Mouse (Mus musculus): ENCODE data around the gene Neurod2.

Gene Neurod2

DNA sequence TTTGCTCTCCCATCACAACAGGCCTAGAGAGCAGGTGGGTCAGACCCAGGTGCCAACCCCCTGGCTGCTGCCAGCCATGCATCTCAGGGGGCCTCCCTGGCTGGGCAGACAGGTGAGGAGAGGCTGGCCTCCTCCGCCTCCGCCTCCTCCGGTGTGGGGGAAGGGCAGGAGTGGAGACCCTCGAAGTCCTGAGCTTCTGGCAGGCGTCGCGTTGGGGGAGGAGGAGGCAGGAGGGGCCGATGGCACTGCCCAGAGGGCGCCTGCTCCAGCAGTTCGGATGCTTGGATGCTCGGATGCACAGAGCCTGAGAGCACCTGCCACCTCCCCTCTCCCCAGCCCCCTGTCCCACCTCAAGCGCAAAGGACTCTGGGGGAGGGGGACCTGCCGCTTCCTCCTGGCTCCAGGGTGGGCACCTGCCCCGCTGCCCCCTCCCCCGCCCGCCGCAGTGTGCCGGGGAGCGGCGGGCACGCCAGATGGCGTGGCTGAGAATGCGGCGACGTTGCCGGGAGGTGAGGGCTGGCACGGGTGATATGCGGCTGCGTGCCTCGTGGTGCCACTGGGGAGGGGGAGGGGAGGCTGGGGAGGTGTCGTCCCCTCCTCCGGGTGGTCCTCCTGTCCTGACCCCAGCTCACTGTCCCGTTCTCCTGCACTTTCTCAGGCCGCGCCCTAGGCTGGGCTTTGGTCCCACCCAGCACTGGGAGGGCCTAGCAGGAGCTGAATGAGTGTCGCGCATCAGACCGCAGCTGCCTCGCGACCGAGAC, 4.7 kb upstream of the Neurod2 start:
- in situ Hi-C loops (cut with MboI; ENCODE audit: unreplicated experiment in 2 of 2), result no loop called here

DNA sequence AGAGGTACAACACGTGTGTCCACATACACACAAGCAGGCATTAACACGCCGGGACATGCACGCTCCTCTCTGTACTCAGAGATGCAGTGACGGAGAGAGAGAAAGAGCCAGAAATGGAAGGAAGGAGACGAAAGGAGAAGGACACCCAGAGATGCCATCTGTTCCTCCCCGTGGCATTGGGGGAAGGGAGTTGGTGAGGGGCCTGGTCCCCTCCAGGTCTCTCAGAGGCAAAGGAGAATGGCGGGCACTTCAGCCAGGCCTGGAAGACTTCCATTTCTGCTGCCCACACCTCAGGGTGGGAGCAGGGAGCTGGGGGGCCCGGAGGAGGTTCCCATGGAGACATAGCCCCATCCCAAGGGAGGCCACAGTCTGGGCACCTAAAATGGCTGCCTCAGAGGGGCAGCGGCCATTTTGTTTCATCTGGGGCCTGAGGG, 3.8 kb upstream of the Neurod2 start:
- in situ Hi-C loops (cut with MboI; ENCODE audit: unreplicated experiment in 2 of 2), result no loop called here

DNA sequence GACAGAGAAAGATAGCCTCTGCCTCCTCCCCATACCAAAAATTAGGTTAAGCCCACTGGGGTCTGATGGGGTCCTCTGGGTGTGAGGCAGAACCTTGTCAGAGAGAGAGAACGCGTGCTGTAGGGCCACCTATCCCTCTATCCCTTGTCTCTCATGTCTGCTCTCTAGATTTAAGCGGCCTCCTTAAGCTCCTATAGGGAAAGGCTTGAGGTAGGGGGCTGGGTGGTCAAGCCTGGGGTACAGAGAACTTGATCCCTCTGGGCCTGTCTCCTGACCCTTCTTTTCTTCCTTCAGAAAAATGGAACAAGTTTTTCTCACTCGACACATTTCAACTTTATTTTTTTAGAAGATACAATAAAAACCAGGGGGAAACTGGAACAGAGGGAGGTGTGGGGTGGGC, 3.4 kb upstream of the Neurod2 start:
- in situ Hi-C loops (cut with MboI; ENCODE audit: unreplicated experiment in 2 of 2), result no loop called here

DNA sequence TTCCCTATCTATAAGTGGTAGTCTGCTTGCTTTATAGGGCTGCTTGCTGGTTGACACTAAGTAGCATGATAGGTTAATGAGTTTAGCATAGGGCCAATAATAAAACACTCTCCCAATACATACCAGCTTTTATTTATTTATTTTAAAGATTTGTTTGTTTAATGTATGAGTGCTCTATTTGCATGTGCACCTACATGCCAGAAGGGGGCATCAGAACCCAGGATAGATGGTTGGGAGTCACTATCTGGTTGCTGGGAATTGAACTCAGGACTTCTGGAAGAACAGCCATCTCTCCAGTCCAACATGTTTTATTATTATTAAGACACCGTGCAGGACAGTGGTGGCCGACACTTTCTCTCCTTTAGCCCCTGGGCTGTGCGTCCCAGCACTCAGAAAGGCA, 2.7 kb upstream of the Neurod2 start:
- in situ Hi-C loops (cut with MboI; ENCODE audit: unreplicated experiment in 2 of 2), result no loop called here

DNA sequence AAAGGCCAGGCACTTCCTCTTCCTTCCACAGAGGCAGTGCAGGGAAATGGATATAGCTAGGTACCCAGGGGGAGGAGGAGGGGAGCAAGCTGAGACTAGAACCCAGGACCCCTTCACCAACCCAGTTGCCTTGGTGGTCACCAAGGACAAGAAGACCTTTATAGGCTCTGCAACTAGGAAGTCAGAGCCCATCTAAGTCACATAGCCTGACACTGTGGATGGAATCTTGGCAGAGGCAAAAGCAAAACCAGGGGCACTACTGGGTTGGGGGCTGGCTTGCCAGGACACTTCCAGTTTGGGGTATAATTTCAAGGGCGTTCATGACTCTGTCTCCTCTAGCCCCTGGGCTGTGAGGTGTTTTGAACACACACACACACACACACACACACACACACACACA, 2.0 kb upstream of the Neurod2 start:
- in situ Hi-C loops (cut with MboI; ENCODE audit: unreplicated experiment in 2 of 2), result no loop called here

DNA sequence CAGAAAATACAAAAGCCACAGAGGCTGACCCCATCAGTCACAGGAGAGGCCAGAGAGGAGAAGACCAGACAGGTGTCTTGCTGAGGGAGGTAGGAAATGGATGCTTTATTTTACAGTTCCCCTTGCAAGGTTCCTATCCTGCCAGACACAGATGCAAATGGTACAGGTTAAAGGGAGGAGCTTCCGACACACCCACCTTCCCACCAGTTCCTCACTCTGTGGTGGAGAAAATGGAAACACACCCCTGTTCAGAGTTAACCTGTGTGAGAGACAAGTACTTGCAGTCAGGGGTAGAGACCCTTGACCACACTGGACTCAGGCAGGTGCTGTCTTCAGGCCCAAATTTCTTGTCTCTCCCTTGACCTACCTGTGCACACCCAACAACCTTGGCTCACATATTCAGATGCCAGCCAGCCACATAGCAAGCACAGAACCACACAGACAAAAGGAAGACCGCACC, 1.3 kb upstream of the Neurod2 start:
- in situ Hi-C loops (cut with MboI; ENCODE audit: unreplicated experiment in 2 of 2), result no loop called here

DNA sequence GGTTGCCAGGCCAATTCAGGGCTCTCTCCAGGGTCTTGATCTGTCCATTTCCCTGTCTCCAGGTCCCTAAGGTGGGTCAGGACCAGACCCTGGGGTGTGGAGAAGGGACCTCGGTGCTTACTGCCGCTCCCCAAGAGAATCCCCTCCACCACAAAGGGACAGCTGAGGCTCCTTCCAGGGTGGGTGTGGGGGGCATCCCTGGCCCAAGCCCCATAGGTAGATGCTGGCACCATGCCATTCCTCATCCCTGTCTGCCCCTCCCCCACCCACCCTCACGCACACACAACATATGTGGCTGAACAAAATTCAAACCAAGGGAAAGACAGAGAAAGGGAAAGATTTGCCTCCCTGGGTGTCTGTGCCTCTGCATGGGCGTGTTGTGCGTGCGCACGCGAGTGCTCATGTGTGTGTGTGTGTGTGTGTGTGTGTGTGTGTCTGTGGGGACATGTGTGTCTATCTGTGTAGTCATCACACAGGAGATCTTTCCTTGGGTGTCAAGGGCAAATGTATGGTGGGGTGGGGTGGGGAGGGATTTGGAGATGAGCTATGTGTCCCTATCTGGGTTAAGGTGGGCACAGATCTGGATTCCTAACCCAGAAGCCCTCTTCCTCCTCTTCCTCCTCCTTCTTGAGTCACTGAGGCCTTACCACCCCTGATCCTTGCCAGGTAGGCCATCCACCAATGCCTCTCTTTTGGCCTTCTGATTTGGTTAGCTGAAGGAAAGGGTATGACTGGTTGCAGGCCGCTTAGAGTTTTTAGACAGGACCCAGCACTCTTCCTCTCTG, 704 bp upstream of the Neurod2 start:
- in situ Hi-C loops (cut with MboI; ENCODE audit: unreplicated experiment in 2 of 2), result loop anchor here in 1 of 2 experiments (10.0 kb wide), 1 partner anchor 55 kb away; no protein-coding TSS in a partner anchor

DNA sequence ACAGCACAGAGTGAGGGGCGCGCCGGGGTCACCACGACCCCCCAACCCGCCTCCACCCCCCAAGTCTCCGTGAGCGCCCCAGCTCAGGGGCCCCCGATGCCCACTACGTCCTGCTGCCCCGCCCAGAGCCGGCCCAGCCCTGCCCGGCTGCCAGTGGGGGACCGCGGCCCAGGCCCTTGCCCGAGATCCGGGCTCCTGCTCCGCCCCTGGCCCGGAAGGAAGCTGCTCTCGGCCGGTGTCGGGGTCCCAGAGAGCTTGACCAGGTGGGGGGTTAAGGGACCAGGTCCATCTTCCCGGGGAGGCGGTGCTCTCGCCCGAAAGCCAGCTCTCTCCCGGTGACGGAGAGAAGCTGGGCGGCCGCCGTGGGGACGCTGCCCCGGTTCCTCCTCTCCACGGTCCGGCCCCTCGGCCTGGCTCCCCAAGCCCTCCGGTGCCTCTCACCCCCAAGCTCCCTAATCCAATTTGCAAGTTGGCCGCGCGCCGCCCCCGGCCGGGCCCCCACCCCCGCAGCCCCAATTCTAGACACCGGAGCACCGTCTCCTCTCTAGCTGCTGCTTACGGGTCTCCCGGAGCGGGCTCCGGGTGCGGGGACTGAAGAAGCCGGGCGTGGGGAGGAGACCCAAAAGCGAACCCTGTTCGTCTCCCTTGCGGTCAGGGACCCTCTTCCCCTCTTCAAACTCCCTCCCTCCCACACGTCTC, 928 bp downstream of the Neurod2 start:
- in situ Hi-C loops (cut with MboI; ENCODE audit: unreplicated experiment in 2 of 2), result loop anchor here in 1 of 2 experiments (10.0 kb wide), 1 partner anchor 54 kb away; no protein-coding TSS in a partner anchor

DNA sequence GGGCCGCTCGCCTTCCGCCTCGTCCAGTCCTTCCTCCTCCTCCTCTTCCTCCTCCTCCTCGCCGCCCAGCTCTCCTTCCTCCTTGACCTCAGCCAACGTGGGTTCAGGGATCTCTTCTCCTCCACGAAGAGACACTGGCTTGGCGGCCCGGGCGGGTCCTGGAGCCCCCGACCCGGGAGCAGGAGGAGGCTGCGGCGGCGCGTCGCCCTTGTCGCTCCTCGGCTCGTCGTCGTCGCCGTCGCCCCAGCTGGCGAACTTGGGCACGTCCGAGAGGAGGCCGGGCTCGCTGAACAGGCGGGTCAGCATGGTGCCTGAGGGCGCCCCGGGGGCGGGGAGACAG, 1.4 kb downstream of the Neurod2 start:
- in situ Hi-C loops (cut with MboI; ENCODE audit: unreplicated experiment in 2 of 2), result loop anchor here in 1 of 2 experiments (10.0 kb wide), 1 partner anchor 53 kb away; no protein-coding TSS in a partner anchor

DNA sequence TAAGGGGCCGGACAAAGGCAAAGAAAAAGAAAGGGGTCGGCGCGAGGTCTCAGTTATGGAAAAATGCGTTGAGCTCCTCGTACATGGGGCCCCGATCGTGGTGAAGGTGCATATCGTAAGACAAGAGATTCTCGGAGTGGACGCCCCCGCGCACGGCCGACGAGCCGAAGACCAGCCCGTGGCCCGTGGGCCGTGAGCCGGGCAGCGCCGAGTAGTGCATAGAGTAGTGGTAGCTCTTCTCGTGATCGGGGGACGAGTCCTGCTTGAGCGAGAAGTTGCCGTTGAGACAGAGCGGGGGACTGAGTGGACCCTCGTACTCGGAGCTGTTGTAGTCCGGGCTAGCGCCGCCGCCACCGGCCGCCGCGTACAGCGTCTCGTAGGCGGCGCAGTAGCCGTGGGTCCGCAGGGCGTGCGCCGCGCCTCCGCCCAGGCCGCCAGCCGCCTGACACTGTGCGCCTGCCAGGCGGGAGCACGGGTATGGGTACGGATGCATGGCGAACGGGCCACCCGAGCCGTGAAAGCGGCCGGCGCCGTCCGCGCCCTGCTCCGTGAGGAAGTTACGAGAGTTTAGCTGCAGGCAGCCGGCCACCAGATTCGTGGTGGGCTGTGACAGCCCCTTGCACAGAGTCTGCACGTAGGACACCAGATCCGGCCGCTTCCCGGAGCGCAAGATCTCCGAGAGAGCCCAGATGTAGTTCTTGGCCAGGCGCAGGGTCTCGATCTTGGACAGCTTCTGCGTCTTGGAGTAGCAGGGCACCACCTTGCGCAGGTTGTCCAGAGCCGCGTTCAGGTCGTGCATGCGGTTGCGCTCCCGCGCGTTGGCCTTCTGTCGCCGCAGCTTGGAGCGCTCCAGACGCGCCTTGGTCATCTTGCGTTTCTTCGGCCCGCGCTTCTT, 2.1 kb downstream of the Neurod2 start:
- in situ Hi-C loops (cut with MboI; ENCODE audit: unreplicated experiment in 2 of 2), result loop anchor here in 1 of 2 experiments (10.0 kb wide), 1 partner anchor 53 kb away; no protein-coding TSS in a partner anchor

DNA sequence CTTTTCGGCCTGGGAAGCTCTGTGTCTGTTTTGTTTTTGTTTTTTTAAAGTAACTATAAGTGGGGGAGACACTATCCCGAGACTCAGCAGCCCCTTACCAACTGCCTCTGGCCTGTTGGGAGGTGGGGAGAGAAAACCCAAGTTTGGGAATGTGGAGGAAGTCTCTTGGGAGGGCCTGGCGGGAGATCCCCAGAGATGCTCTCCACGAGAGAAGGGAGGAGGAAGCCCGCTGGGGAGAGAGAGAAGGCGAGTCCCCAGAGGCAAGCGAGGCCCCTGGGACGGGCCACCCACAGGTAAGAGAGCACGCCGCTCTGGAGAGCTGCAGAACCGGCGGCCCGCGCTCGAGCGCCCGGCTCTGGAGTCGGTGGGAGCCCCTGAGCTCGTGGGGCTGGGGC, 2.7 kb downstream of the Neurod2 start:
- in situ Hi-C loops (cut with MboI; ENCODE audit: unreplicated experiment in 2 of 2), result loop anchor here in 1 of 2 experiments (10.0 kb wide), 1 partner anchor 52 kb away; no protein-coding TSS in a partner anchor

DNA sequence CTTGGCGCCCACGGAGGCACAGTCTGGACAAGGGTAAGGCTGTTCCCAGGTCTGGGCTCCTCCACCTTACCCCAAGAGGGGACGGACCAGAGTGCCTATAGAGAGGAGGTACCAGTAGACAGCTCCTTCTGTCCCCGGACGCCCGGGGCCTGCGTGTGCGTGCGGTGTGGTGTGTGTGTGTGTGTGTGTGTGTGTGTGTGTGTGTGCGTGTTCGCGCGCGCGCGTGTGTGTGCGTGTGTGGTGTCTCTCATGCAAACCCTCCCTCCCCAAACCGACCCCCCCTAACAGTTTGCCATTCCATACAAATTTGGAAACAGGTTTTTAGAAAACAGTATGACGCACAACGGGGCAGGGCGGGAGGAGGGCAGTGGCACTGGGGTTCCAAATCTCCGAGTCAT, 3.6 kb downstream of the Neurod2 start:
- in situ Hi-C loops (cut with MboI; ENCODE audit: unreplicated experiment in 2 of 2), result loop anchor here in 1 of 2 experiments (10.0 kb wide), 1 partner anchor 51 kb away; no protein-coding TSS in a partner anchor

DNA sequence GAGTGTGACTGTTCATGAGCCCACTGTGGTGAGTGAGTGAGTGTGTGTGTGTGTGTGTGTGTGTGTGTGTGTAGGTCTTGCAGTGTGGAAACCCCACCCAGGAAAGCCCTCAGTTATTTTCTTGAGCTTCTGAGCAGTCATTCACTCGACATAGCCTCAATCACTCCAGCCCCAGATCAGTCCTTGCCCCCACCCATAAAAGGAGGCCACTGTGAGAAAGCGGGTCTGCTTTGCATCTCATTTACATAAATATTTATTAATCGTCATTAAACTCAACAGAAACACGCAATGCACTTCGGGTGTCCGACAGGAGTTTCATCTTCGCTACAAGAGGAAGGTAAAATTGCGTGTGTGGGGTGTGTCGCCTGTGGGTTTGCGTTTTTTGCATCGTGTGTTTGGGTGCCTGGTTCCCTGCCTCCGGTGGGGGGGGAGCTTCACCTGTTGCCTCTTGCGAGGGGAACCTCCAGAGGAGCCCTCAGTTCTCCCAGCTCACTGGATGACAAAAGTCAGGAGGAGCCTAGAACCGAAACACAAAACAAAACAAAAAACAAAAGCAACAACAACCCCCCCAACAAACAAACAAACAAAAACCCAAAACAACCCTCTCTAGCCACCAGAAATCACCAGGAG, 4.1 kb downstream of the Neurod2 start:
- in situ Hi-C loops (cut with MboI; ENCODE audit: unreplicated experiment in 2 of 2), result loop anchor here in 1 of 2 experiments (10.0 kb wide), 1 partner anchor 51 kb away; no protein-coding TSS in a partner anchor

DNA sequence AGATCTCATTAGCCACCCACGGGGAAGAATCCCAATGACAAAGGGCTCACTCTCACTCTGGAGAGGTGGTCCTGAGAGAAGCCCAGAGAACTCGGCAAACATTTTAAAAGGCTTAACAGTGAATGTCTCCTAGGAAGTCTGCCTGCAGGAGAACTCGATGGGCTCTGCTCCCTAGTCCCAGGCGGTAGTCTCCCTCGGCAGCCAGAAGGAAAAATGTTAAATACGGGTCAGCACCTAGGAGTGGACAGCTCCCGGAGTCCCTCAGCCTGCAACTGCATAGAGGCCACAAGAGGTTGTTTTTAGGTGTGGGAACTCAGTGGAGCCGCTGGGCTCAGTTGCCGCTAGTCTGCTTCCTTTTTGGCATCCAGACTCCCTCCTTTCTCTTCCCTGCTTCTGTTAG, 5.5 kb downstream of the Neurod2 start:
- in situ Hi-C loops (cut with MboI; ENCODE audit: unreplicated experiment in 2 of 2), result loop anchor here (10.0 to 25.0 kb wide), 2 partner anchors 49 to 812 kb away; partner anchors contain the start of gene 4933428G20Rik (in 1 of the 2)

DNA sequence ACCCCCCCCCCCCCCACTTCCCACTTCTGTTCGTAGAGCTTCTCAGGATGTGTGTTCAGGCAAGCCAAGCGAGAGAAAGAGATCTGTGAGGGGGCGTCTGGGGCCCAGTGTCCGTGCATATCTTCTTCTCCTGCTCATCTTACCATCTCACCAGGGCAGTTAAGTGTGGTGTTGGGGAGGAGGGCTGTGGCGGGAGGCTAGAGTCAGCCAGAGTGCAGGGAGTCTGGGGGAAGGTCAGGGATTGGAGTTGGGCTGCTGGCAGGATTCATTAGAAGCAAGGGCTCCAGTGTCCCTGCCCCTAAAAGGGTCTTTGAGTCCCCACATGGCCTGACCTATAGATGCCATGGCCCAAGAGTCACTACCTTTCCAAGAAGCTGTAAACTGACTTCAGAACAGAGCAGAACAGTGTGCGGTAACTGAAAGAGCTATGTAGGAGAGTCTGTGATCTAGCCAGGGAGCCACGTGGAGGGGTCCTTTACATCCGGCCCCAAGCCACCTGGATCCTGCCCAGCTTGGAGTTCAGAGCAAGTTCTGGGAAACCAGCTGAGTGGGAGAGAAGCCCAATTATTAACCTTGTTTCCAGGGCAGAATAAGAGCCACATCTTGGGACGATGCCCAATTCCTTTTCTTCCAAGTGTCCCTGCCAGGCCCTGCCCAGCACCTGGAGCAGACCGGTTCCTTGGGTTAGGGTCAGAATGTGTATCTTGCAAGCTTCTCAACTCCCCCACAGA, 6.1 kb downstream of the Neurod2 start:
- in situ Hi-C loops (cut with MboI; ENCODE audit: unreplicated experiment in 2 of 2), result loop anchor here (10.0 to 25.0 kb wide), 2 partner anchors 48 to 811 kb away; partner anchors contain the start of gene 4933428G20Rik (in 1 of the 2)

DNA sequence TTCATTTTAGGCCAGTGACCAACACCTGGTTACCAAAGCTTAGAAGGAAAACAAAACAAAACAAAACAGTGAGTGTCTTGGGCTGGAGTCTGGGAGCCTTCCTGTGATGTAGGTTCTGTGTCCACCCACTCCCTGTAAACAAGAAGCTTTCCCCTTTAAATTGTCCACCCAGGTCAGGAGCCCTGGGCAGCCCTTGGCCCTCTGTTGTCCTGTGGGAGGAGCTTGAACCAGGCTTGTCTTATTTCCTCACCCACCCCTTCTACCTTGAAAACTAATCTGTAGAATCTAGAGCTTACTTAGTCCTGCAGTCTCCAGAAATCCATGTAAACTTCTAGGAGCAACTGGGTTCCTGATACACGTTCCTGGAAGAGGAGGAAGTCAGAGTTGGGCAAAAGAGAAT, 7.3 kb downstream of the Neurod2 start:
- in situ Hi-C loops (cut with MboI; ENCODE audit: unreplicated experiment in 2 of 2), result loop anchor here (10.0 to 25.0 kb wide), 2 partner anchors 47 to 810 kb away; partner anchors contain the start of gene 4933428G20Rik (in 1 of the 2)

DNA sequence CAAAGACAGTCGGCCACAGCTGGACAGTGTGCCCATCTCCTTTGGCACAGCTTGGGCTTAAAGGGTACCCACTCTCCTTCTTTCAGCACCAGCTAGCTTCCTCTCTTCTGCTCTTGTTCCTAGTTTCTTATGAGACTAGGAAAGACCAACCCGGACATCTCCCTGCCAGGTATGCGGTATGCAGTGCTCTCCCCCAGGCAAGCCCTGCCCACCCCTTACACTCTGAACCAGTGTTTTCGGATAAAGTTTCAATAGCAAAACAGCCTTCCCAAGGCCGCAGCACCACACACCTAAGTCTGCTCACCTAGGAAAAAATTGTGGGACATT, 7.8 kb downstream of the Neurod2 start:
- in situ Hi-C loops (cut with MboI; ENCODE audit: unreplicated experiment in 2 of 2), result loop anchor here (10.0 to 25.0 kb wide), 2 partner anchors 47 to 809 kb away; partner anchors contain the start of gene 4933428G20Rik (in 1 of the 2)

Data from v-Abl transformed pro-B cells (cell line).